Mouse (Mus musculus) kidney, postnatal 0 days (tissue): ENCODE measurements around the gene Gsk3b. TPM values are rescaled to one million over a fixed set of nuclear protein-coding genes. Genes with fewer than 3 reads are reported as not detected.

ENCODE experiments used
- ATAC-seq: fragments of 200-750 bp; cut with Nextera tagmentation; replicated peaks from 2 replicates; pipeline ENCODE4 v1.8.0; 2017; ENCODE audit warnings: low read depth, moderate number of reproducible peaks, moderate TSS enrichment, moderate library complexity; ENCODE audit not compliant: low FRiP score
- DNase-seq: peaks from one replicate; pipeline ENCODE4 v3.0.0-alpha.2; 2016; ENCODE audit warnings: low spot score
- H3K27ac ChIP-seq: fragments of 300-500 bp; sonication (generic); 2 replicates; pipeline ENCODE4 v1.5.1; 2014; ENCODE audit warnings: mild to moderate bottlenecking
- H3K27me3 ChIP-seq: fragments of 300-500 bp; sonication (generic); 2 replicates; pipeline ENCODE4 v1.6.1; 2014; ENCODE audit warnings: low read length, mixed read lengths; ENCODE audit not compliant: insufficient read depth
- H3K36me3 ChIP-seq: fragments of 300-500 bp; sonication (generic); 2 replicates; pipeline ENCODE4 v1.6.1; 2014; ENCODE audit warnings: low read length, mixed read lengths; ENCODE audit not compliant: insufficient read depth
- H3K4me1 ChIP-seq: fragments of 300-500 bp; sonication (generic); replicated peaks from 2 replicates; pipeline ENCODE4 v1.6.1; 2014; ENCODE audit warnings: antibody characterized with exemption, low read length, mixed read lengths; ENCODE audit not compliant: insufficient read depth
- H3K4me2 ChIP-seq: fragments of 300-500 bp; sonication (generic); 2 replicates; pipeline ENCODE4 v1.6.1; 2014; ENCODE audit warnings: mild to moderate bottlenecking, low read length, moderate library complexity, mixed read lengths
- H3K4me3 ChIP-seq: fragments of 300-500 bp; sonication (generic); replicated peaks from 2 replicates; pipeline ENCODE4 v1.5.1; 2014; ENCODE audit warnings: low read depth, low read length
- H3K9ac ChIP-seq: fragments of 300-500 bp; sonication (generic); 2 replicates; pipeline ENCODE4 v1.6.1; 2014; ENCODE audit warnings: low read depth, low read length
- H3K9me3 ChIP-seq: fragments of 300-500 bp; sonication (generic); replicated peaks from 2 replicates; pipeline ENCODE4 v1.6.1; 2016; ENCODE audit warnings: low read length, inconsistent platforms, mixed read lengths
- CTCF ChIP-seq: IDR thresholded peaks from 2 replicates; pipeline ENCODE4 v1.5.1; 2016; ENCODE audit warnings: antibody characterized with exemption, low read depth, mild to moderate bottlenecking, moderate library complexity
- WGBS: fragments of 180-500 bp; shearing (Covaris S2); extraction: QIAGEN DNeasy Blood & Tissue Kit; methylation state at CpG from one replicate; pipeline ENCODE4 v1.1.7; 2014; 5-methylcytosine and 5-hydroxymethylcytosine counted together
- polyA plus RNA-seq: library from polyadenylated mRNA; unstranded; fragments of >200 nt; fragmentation: Nextera tagmentation; extraction: Ambion mirVana; gene quantifications from 2 replicates; pipeline ENCODE4 v1.2.1, GENCODE M21; 2015

Gsk3b gene
- polyA plus RNA-seq, 1 experiment from 2014 or later = 43.8 TPM

GRCm38 (mm10) chr16:38250467-38250866, 161.7 kb downstream of the Gsk3b start:
- Histone ChIP-seq H3K4me2 (no peak overlapping the region), H3K4me3 (no peak overlapping the region), H3K27me3 (no peaks in the 10 kb centered on the region), H3K9me3 (no peaks in the 10 kb centered on the region), H3K27ac (no peak overlapping the region), H3K9ac (no peak overlapping the region), H3K36me3 (no peaks in the 10 kb centered on the region), H3K4me1 (no peaks in the 10 kb centered on the region)
- no peak for ATAC-seq
- DNase-seq = no peak
- no peak for TF ChIP-seq CTCF
- 91% methylated on average over 6 of the region's 6 CpGs for WGBS

- Histone ChIP-seq H3K4me1 (no peaks in the 10 kb centered on the region), H3K36me3 (no peaks in the 10 kb centered on the region), H3K27me3 (no peaks in the 10 kb centered on the region), H3K27ac (no peak overlapping the region), H3K4me2 (no peak overlapping the region), H3K9ac (no peak overlapping the region), H3K9me3 (no peaks in the 10 kb centered on the region), H3K4me3 (no peak overlapping the region)
- DNase-seq (no peak), ATAC-seq (no peak)
- no peak for TF ChIP-seq CTCF
- 90% methylated on average over 14 of the region's 14 CpGs for WGBS
Observed at GRCm38 (mm10) chr16:38254001-38254400, 165.2 kb downstream of the Gsk3b start.

GRCm38 (mm10) chr16:38255107-38255506, 166.3 kb downstream of the Gsk3b start:
- H3K27ac ChIP-seq = no peak overlapping the region
- TF ChIP-seq CTCF = peak; percentile 44; the same call in 1 of the 2 replicates
- H3K9ac ChIP-seq = no peak overlapping the region
- H3K4me2 ChIP-seq = no peak overlapping the region
- no peaks in the 10 kb centered on the region for H3K27me3 ChIP-seq
- H3K4me1 ChIP-seq = no peaks in the 10 kb centered on the region
- no peak for ATAC-seq
- H3K4me3 ChIP-seq = no peak overlapping the region
- no peaks in the 10 kb centered on the region for H3K9me3 ChIP-seq
- H3K36me3 ChIP-seq = no peaks in the 10 kb centered on the region
- 76% methylated on average over 4 of the region's 4 CpGs for WGBS
- no peak for DNase-seq

GRCm38 (mm10) chr16:38255927-38256326, 167.1 kb downstream of the Gsk3b start:
- ATAC-seq = no peak
- Histone ChIP-seq H3K27me3 (no peaks in the 10 kb centered on the region), H3K4me2 (no peak overlapping the region), H3K9ac (no peak overlapping the region), H3K4me1 (no peaks in the 10 kb centered on the region), H3K27ac (no peak overlapping the region), H3K9me3 (no peaks in the 10 kb centered on the region), H3K4me3 (no peak overlapping the region), H3K36me3 (no peaks in the 10 kb centered on the region)
- DNase-seq = no peak
- WGBS = 89% methylated on average over 9 of the region's 9 CpGs
- no peak for TF ChIP-seq CTCF

- Histone ChIP-seq H3K9ac (no peak overlapping the region), H3K4me2 (no peak overlapping the region), H3K9me3 (no peaks in the 10 kb centered on the region), H3K27me3 (no peaks in the 10 kb centered on the region), H3K36me3 (no peaks in the 10 kb centered on the region), H3K4me3 (no peak overlapping the region), H3K27ac (no peak overlapping the region), H3K4me1 (no peaks in the 10 kb centered on the region)
- WGBS = 29% methylated on average over 3 of the region's 3 CpGs
- ATAC-seq (no peak), DNase-seq (no peak)
- no peak for TF ChIP-seq CTCF
Observed at GRCm38 (mm10) chr16:38271601-38272000, 182.8 kb downstream of the Gsk3b start.

- Histone ChIP-seq H3K27ac (no peak overlapping the region), H3K9me3 (0 out of 2 replicates have a peak, but pooled peaks cover 3% of the 10 kb centered on the region), H3K4me3 (no peak overlapping the region), H3K4me2 (no peak overlapping the region), H3K4me1 (no peaks in the 10 kb centered on the region), H3K36me3 (no peaks in the 10 kb centered on the region), H3K27me3 (no peaks in the 10 kb centered on the region), H3K9ac (no peak overlapping the region)
- no peak for TF ChIP-seq CTCF
- WGBS = 60% methylated on average over 5 of the region's 5 CpGs
- no peak for DNase-seq
- ATAC-seq = no peak
Observed at GRCm38 (mm10) chr16:38272483-38272882, 183.7 kb downstream of the Gsk3b start.

GRCm38 (mm10) chr16:38274737-38275136, 185.9 kb downstream of the Gsk3b start:
- H3K4me3 ChIP-seq = no peak overlapping the region
- H3K9ac ChIP-seq = no peak overlapping the region
- H3K27me3 ChIP-seq = no peaks in the 10 kb centered on the region
- H3K27ac ChIP-seq = no peak overlapping the region
- no peak for TF ChIP-seq CTCF
- no peaks in the 10 kb centered on the region for H3K36me3 ChIP-seq
- WGBS = 44% methylated on average over 2 of the region's 2 CpGs
- H3K9me3 ChIP-seq = 0 out of 2 replicates have a peak, but pooled peaks cover 5% of the 10 kb centered on the region
- no peak overlapping the region for H3K4me2 ChIP-seq
- no peak for ATAC-seq
- DNase-seq = peak; percentile 71
- no peaks in the 10 kb centered on the region for H3K4me1 ChIP-seq
